Mouse (Mus musculus) hindbrain, postnatal 0 days (tissue): Measurements from ENCODE around the gene Cfap100. TPM values are rescaled to one million over a fixed set of nuclear protein-coding genes. Genes with fewer than 3 reads are reported as not detected.

Experiments
- ATAC-seq: fragments of 200-750 bp; cut with Nextera tagmentation; 2 replicates; pipeline ENCODE4 v1.8.0; 2017; ENCODE audit warnings: mild to moderate bottlenecking, moderate TSS enrichment, moderate library complexity
- DNase-seq: peaks from one replicate; pipeline ENCODE4 v3.0.0-alpha.2; 2015; ENCODE audit warnings: low spot score
- H3K27ac ChIP-seq: fragments of 300-500 bp; sonication (generic); 2 replicates; pipeline ENCODE4 v1.5.1; 2014; ENCODE audit warnings: mild to moderate bottlenecking
- H3K27me3 ChIP-seq: fragments of 300-500 bp; sonication (generic); 2 replicates; pipeline ENCODE4 v1.6.1; 2014; ENCODE audit warnings: low read length, mixed read lengths; ENCODE audit not compliant: insufficient read depth
- H3K36me3 ChIP-seq: fragments of 300-500 bp; sonication (generic); 2 replicates; pipeline ENCODE4 v1.6.1; 2014; ENCODE audit warnings: low read length, mixed read lengths; ENCODE audit not compliant: insufficient read depth
- H3K4me1 ChIP-seq: fragments of 300-500 bp; sonication (generic); 2 replicates; pipeline ENCODE4 v1.6.1; 2014; ENCODE audit warnings: antibody characterized with exemption, low read length, mixed read lengths; ENCODE audit not compliant: insufficient read depth
- H3K4me2 ChIP-seq: fragments of 300-500 bp; sonication (generic); 2 replicates; pipeline ENCODE4 v1.6.1; 2014; ENCODE audit warnings: low read depth, mild to moderate bottlenecking, low read length, moderate library complexity, mixed read lengths
- H3K4me3 ChIP-seq: fragments of 300-500 bp; sonication (generic); 2 replicates; pipeline ENCODE4 v1.5.1; 2014; ENCODE audit warnings: low read length
- H3K9ac ChIP-seq: fragments of 300-500 bp; sonication (generic); replicated peaks from 2 replicates; pipeline ENCODE4 v1.6.1; 2014; ENCODE audit warnings: mild to moderate bottlenecking, low read length, moderate library complexity, mixed read lengths
- H3K9me3 ChIP-seq: fragments of 300-500 bp; sonication (generic); 2 replicates; pipeline ENCODE4 v1.6.1; 2016; ENCODE audit warnings: low read length, mixed read lengths
- CTCF ChIP-seq: IDR thresholded peaks from 2 replicates; pipeline ENCODE4 v1.5.1; 2016; ENCODE audit warnings: antibody characterized with exemption, control low read depth, low read depth
- WGBS: fragments of 180-500 bp; shearing (Covaris S2); extraction: QIAGEN DNeasy Blood & Tissue Kit; methylation state at CpG from one replicate; pipeline ENCODE4 v1.1.7; 2014; 5-methylcytosine and 5-hydroxymethylcytosine counted together
- polyA plus RNA-seq: library from polyadenylated mRNA; unstranded; fragments of >200 nt; fragmentation: Nextera tagmentation; extraction: Ambion mirVana; gene quantifications from 2 replicates; pipeline ENCODE4 v1.2.1, GENCODE M21; 2015
- total RNA-seq: library from RNA; depleted of rRNA; stranded (reverse); fragments of >200 nt; gene quantifications from 2 replicates; pipeline ENCODE4 v1.2.3, GENCODE M21; 2014; rRNA removed

Cfap100 gene
- 4.2 and 29.4 TPM in 2 replicates for total RNA-seq
- 8.2 and 9.9 TPM in 2 replicates for polyA plus RNA-seq

DNA sequence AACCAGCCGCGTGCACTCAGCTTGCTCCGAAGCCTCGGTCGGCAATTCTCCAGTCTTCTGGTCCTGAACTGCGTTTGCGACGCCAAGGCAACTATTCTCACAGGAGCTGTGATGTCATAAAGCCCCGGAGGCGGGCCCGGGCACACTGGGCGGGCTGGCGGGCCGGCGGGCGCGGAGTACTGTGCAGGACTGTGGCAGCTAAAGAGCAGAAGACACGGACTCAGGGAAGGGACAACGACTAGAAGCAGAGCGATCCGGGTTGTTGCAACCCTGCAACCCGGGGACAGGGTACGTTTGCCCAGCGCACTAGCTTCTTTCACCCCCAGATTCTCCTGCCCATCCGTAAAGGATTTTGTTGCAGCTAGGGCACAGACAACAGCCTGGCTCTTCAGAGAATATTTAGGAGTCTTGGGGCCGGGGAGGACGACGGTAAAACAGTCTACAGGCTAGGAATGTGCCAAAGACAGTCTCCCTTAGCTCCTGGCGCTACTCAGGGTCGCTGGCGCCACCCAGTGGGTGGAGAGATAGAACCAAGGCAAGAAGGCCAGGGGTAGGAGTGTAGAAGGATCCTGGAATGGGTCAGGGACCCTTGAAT lies at the start of gene Cfap100:
TSS of gene Cfap100 (minus strand) at position 418 of the 595 bp plus-strand sequence.
- under 1% methylated on average over 31 of the region's 31 CpGs for WGBS
- peak within 1 kb of the TSS; percentile 81 for H3K27ac ChIP-seq
- peak within 1 kb of the TSS; percentile 53 for H3K9ac ChIP-seq
- TF ChIP-seq CTCF = peak; percentile 81
- H3K4me1 ChIP-seq = 0 out of 2 replicates have a peak, but pooled peaks cover 4% of the 10 kb centered on the region
- DNase-seq (peak; percentile 81), ATAC-seq (peak; percentile 91)
- H3K36me3 ChIP-seq = no peaks in the 10 kb centered on the region
- H3K4me3 ChIP-seq = peak within 1 kb of the TSS; percentile 36
- H3K27me3 ChIP-seq = no peaks in the 10 kb centered on the region
- H3K9me3 ChIP-seq = no peaks in the 10 kb centered on the region
- peak within 1 kb of the TSS; percentile 82 for H3K4me2 ChIP-seq

DNA sequence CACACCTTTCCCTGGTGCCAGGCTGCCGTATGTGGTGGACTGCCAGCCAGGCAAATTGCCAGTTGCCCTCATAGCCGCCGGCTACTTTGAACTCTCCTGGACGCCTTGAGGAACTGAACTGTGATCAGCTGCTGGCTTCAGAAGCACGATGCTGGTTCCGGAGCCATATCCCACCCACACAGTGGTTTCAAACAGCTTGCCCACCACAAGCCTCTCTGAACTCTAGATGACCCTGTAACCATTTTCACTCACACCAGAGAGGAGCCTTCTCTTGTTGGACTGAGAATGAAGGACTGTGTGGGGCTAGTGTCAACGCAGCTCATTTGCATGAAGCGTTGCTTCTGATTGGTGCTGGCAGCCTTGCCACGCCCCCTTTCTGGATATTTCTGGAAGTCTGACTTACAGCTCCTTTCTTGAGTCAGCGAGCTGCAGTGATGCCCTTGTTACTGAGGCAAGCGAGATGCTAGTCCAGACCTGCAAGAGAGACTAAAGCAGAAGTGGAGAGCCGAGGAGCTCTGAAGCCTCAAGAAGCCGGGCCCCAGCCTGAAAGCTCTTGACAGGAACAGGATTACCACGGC lies 48.4 kb upstream of the Cfap100 start:
- DNase-seq (peak; percentile 70), ATAC-seq (peak; percentile 87)
- WGBS = 46% methylated on average over 14 of the region's 14 CpGs
- Histone ChIP-seq H3K4me1 (no peaks in the 10 kb centered on the region), H3K4me3 (no peak overlapping the region), H3K9ac (no peak overlapping the region), H3K9me3 (no peaks in the 10 kb centered on the region), H3K27ac (no peak overlapping the region), H3K4me2 (no peak overlapping the region), H3K27me3 (no peaks in the 10 kb centered on the region), H3K36me3 (0 out of 2 replicates have a peak, but pooled peaks cover 4% of the 10 kb centered on the region)
- no peak for TF ChIP-seq CTCF

DNA sequence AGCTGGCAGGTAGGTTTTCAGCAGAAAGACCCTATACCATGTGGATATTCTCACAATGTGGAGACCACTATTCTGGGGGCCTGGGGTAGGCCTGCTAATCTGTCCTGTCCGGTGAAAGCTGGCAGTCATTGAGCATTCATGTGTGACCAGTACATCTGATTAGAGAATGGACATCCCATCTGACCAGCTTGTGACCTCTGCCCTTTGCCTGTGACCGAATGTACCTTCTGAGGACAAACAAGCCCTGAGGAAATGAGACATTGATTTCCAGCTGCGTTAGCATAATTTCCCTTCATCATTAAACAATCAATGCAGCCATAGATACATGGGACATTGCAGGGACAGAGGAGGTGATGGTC lies 47.2 kb upstream of the Cfap100 start:
- no peak for ATAC-seq
- Histone ChIP-seq H3K4me2 (no peak overlapping the region), H3K27me3 (no peaks in the 10 kb centered on the region), H3K9me3 (no peaks in the 10 kb centered on the region), H3K4me3 (no peak overlapping the region), H3K36me3 (0 out of 2 replicates have a peak, but pooled peaks cover 4% of the 10 kb centered on the region), H3K4me1 (no peaks in the 10 kb centered on the region), H3K27ac (no peak overlapping the region), H3K9ac (no peak overlapping the region)
- DNase-seq = no peak
- 61% methylated on average over 3 of the region's 3 CpGs for WGBS
- TF ChIP-seq CTCF = no peak

DNA sequence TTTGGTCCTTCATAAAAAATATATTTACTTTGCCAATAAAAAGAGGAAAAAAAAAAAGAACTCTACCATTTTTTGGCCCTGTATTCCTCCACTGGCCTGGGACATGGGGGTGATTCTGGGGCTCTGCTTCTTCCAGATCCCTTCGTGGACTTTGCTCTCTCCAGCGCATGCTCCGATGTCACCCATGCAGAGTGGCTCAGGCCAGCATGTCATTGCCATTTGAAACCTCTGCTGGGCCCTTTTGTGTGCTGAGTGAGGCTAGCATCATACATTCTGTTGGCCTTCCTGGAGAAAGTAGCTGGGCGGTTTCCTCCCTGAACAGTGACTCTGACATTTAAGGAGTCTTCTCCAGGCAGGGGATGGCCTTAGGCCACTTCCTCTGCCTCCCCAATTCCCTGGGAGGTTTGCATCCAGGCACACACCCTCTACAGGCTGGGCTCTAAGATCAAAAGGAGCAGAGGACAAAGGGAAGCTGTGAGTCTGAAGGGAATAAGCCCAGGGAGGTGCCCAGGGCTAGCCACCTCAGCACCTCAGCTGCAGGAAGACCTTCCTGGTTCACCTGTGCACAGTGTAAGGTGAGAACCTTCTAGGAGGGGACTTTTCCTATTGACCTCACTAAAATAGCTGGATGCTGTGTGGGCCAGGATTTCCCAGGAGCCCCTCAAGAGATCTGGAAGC lies 46.7 kb upstream of the Cfap100 start:
- Histone ChIP-seq H3K9ac (no peak overlapping the region), H3K27ac (no peak overlapping the region), H3K4me2 (no peak overlapping the region), H3K9me3 (no peaks in the 10 kb centered on the region), H3K36me3 (0 out of 2 replicates have a peak, but pooled peaks cover 4% of the 10 kb centered on the region), H3K4me3 (no peak overlapping the region), H3K27me3 (no peaks in the 10 kb centered on the region), H3K4me1 (no peaks in the 10 kb centered on the region)
- TF ChIP-seq CTCF = no peak
- no peak for ATAC-seq
- 80% methylated on average over 4 of the region's 4 CpGs for WGBS
- DNase-seq = no peak

DNA sequence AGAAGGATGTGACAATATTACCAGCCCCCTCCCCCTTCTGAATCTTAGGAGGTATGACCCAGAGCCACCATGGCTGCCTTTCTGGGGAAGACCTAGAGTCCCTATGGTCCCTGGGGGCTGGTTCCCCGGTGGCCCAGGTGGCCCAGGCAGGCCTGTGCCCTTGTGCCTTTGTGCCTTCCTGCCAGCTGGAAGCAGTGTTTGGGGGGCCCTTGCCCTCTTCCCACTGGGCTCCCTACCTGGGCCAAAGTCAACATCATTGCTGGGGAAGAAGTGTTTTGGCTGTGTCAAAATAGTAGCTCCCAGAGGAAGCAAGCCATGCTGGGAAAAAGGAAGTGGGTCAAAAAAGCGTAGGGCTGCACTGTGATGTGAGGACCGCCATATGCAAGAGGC lies 45.8 kb upstream of the Cfap100 start:
- no peak overlapping the region for H3K4me2 ChIP-seq
- no peak for ATAC-seq
- H3K27me3 ChIP-seq = no peaks in the 10 kb centered on the region
- 83% methylated on average over 3 of the region's 3 CpGs for WGBS
- 0 out of 2 replicates have a peak, but pooled peaks cover 4% of the 10 kb centered on the region for H3K36me3 ChIP-seq
- no peaks in the 10 kb centered on the region for H3K4me1 ChIP-seq
- H3K27ac ChIP-seq = no peak overlapping the region
- TF ChIP-seq CTCF = no peak
- H3K9ac ChIP-seq = no peak overlapping the region
- no peaks in the 10 kb centered on the region for H3K9me3 ChIP-seq
- DNase-seq = no peak
- H3K4me3 ChIP-seq = no peak overlapping the region

DNA sequence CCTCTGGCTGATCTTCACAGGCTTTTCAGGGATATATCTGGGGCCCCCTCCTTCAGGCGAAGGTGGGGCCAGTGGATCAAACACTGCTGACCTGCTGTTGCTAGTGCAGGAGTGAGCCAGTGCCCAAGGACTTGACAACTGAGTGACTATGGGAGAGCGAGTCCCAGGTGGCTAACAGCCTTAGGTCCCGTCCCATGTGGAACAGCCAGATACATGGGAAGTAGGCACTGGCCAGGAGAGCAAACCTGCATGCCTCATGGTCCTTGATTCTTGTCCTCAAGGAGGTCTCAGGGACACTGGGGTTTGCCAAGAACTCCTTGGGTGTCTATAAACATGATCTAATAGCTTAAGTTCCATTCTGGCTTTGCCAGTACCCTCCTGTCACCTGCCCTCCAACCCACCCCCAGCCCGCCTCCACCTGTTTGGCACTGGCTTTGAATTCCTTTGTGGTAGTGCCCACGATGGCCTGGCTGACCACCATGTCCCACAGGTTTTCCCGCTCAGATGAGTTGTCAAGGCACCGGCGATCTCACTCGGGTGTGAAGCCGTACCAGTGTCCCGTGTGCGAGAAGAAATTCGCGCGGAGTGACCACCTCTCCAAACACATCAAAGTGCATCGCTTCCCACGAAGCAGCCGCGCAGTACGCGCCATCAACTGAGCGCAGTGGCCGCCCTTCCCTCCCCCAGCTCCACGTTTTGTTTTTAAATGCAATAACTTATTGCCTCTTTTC lies 45.2 kb upstream of the Cfap100 start:
- Histone ChIP-seq H3K4me2 (no peak overlapping the region), H3K9me3 (no peaks in the 10 kb centered on the region), H3K36me3 (0 out of 2 replicates have a peak, but pooled peaks cover 4% of the 10 kb centered on the region), H3K9ac (no peak overlapping the region), H3K27ac (no peak overlapping the region), H3K27me3 (no peaks in the 10 kb centered on the region), H3K4me3 (no peak overlapping the region), H3K4me1 (no peaks in the 10 kb centered on the region)
- DNase-seq = no peak
- no peak for ATAC-seq
- no peak for TF ChIP-seq CTCF
- 96% methylated on average over 24 of the region's 24 CpGs for WGBS
